Mouse (Mus musculus) hindbrain, embryonic 11.5 days (tissue): ENCODE measurements at regions not wholly inside any gene's neighbourhood (a gene's known extent, or its start where the extent isn't known, plus 50 kb on each side); places are given as distances from the start of the nearest gene placed in this dataset.
"Not testable (repeated sequence)": the region's sequence is repeated elsewhere in the genome, so short reads cannot be mapped to it uniquely, and the experiment has no call there.

Experiments used
- ATAC-seq: fragments of 200-750 bp; cut with Nextera tagmentation; 2 replicates; pipeline ENCODE4 v1.8.0; 2017; ENCODE audit warnings: mild to moderate bottlenecking, moderate TSS enrichment, moderate library complexity; ENCODE audit not compliant: low FRiP score
- DNase-seq: peaks from one replicate; pipeline ENCODE4 v3.0.0-alpha.2; 2015; ENCODE audit warnings: low spot score
- H3K27ac ChIP-seq: fragments of 300-500 bp; sonication (generic); 2 replicates; pipeline ENCODE4 v1.5.1; 2014; ENCODE audit warnings: mild to moderate bottlenecking, low read depth, low read length
- H3K27me3 ChIP-seq: fragments of 300-500 bp; sonication (generic); 2 replicates; pipeline ENCODE4 v1.6.1; 2014; ENCODE audit warnings: mild to moderate bottlenecking, low read length, moderate library complexity, mixed read lengths; ENCODE audit not compliant: control insufficient read depth, insufficient read depth
- H3K36me3 ChIP-seq: fragments of 300-500 bp; sonication (generic); 2 replicates; pipeline ENCODE4 v1.6.1; 2014; ENCODE audit warnings: mild to moderate bottlenecking, low read length, moderate library complexity, mixed read lengths; ENCODE audit not compliant: control insufficient read depth, insufficient read depth
- H3K4me1 ChIP-seq: fragments of 300-500 bp; sonication (generic); replicated peaks from 2 replicates; pipeline ENCODE4 v1.6.1; 2014; ENCODE audit warnings: low read length, mixed read lengths; ENCODE audit not compliant: control insufficient read depth, insufficient read depth
- H3K4me2 ChIP-seq: fragments of 300-500 bp; sonication (generic); replicated peaks from 2 replicates; pipeline ENCODE4 v1.6.1; 2014; ENCODE audit warnings: mild to moderate bottlenecking, low read depth, low read length
- H3K4me3 ChIP-seq: fragments of 300-500 bp; sonication (generic); 2 replicates; pipeline ENCODE4 v1.5.1; 2014; ENCODE audit warnings: low read depth, low read length
- H3K9ac ChIP-seq: fragments of 300-500 bp; sonication (generic); 2 replicates; pipeline ENCODE4 v1.6.1; 2014; ENCODE audit warnings: low read depth, low read length
- H3K9me3 ChIP-seq: fragments of 300-500 bp; sonication (generic); 2 replicates; pipeline ENCODE4 v1.6.1; 2016; ENCODE audit warnings: low read length; ENCODE audit not compliant: control insufficient read depth
- WGBS: fragments of 180-500 bp; shearing (Covaris S2); extraction: QIAGEN DNeasy Blood & Tissue Kit; methylation state at CpG from one replicate; pipeline ENCODE4 v1.1.7; 2014; 5-methylcytosine and 5-hydroxymethylcytosine counted together

GRCm38 (mm10) chr16:57945404-57945803, 190.9 kb upstream of the Col8a1 start:
- no peaks in the 10 kb centered on the region for H3K27me3 ChIP-seq
- WGBS, result 33% methylated on average over 6 of the region's 6 CpGs
- H3K4me2 ChIP-seq, result no peak overlapping the region
- H3K9me3 ChIP-seq, result no peaks in the 10 kb centered on the region
- no peak for ATAC-seq
- no peaks in the 10 kb centered on the region for H3K36me3 ChIP-seq
- no peak overlapping the region for H3K27ac ChIP-seq
- no peak for DNase-seq
- no peaks in the 10 kb centered on the region for H3K4me1 ChIP-seq
- no peak overlapping the region for H3K9ac ChIP-seq
- no peak overlapping the region for H3K4me3 ChIP-seq

- Histone ChIP-seq H3K4me1 (no peaks in the 10 kb centered on the region), H3K27me3 (no peaks in the 10 kb centered on the region), H3K4me3 (no peak overlapping the region), H3K9me3 (no peaks in the 10 kb centered on the region), H3K9ac (no peak overlapping the region), H3K27ac (no peak overlapping the region), H3K36me3 (no peaks in the 10 kb centered on the region), H3K4me2 (no peak overlapping the region)
- 46% methylated on average over 3 of the region's 3 CpGs for WGBS
- DNase-seq (no peak), ATAC-seq (no peak)
These were observed 192.8 kb upstream of the Col8a1 start for GRCm38 (mm10) chr16:57947309-57947708.

- H3K36me3 ChIP-seq, result no peaks in the 10 kb centered on the region
- no peaks in the 10 kb centered on the region for H3K4me1 ChIP-seq
- no peak overlapping the region for H3K27ac ChIP-seq
- WGBS, result 91% methylated on average over 3 of the region's 3 CpGs
- H3K27me3 ChIP-seq, result no peaks in the 10 kb centered on the region
- H3K4me2 ChIP-seq, result no peak overlapping the region
- DNase-seq, result no peak
- H3K4me3 ChIP-seq, result no peak overlapping the region
- ATAC-seq, result no peak
- no peaks in the 10 kb centered on the region for H3K9me3 ChIP-seq
- H3K9ac ChIP-seq, result no peak overlapping the region
These were observed 195.1 kb upstream of the Col8a1 start for GRCm38 (mm10) chr16:57949680-57950079.

GRCm38 (mm10) chr16:57970956-57971355, 216.4 kb upstream of the Col8a1 start:
- no peaks in the 10 kb centered on the region for H3K9me3 ChIP-seq
- H3K4me2 ChIP-seq, result no peak overlapping the region
- H3K27me3 ChIP-seq, result no peaks in the 10 kb centered on the region
- no peak overlapping the region for H3K27ac ChIP-seq
- no peak for ATAC-seq
- no peaks in the 10 kb centered on the region for H3K4me1 ChIP-seq
- no peak for DNase-seq
- no peak overlapping the region for H3K4me3 ChIP-seq
- WGBS, result 69% methylated on average over 1 of the region's 1 CpGs
- H3K36me3 ChIP-seq, result no peaks in the 10 kb centered on the region
- H3K9ac ChIP-seq, result no peak overlapping the region

GRCm38 (mm10) chr16:57984111-57984510, 229.6 kb upstream of the Col8a1 start:
- no peak overlapping the region for H3K4me2 ChIP-seq
- WGBS, result 71% methylated on average over 5 of the region's 5 CpGs
- no peak for ATAC-seq
- H3K4me3 ChIP-seq, result no peak overlapping the region
- H3K9ac ChIP-seq, result no peak overlapping the region
- H3K36me3 ChIP-seq, result no peaks in the 10 kb centered on the region
- H3K27me3 ChIP-seq, result no peaks in the 10 kb centered on the region
- H3K9me3 ChIP-seq, result no peaks in the 10 kb centered on the region
- no peaks in the 10 kb centered on the region for H3K4me1 ChIP-seq
- no peak for DNase-seq
- no peak overlapping the region for H3K27ac ChIP-seq

- Histone ChIP-seq H3K9ac (no peak overlapping the region), H3K27ac (no peak overlapping the region), H3K4me3 (no peak overlapping the region), H3K4me2 (no peak overlapping the region), H3K9me3 (no peaks in the 10 kb centered on the region), H3K36me3 (no peaks in the 10 kb centered on the region), H3K27me3 (no peaks in the 10 kb centered on the region), H3K4me1 (no peaks in the 10 kb centered on the region)
- no peak for ATAC-seq
- 91% methylated on average over 3 of the region's 3 CpGs for WGBS
- no peak for DNase-seq
These were observed 251.2 kb upstream of the Col8a1 start for GRCm38 (mm10) chr16:58005740-58006139.

GRCm38 (mm10) chr16:58013557-58013956, 259.0 kb upstream of the Col8a1 start:
- H3K4me3 ChIP-seq, result no peak overlapping the region
- no peaks in the 10 kb centered on the region for H3K4me1 ChIP-seq
- no peaks in the 10 kb centered on the region for H3K9me3 ChIP-seq
- ATAC-seq (no peak), DNase-seq (no peak)
- no peak overlapping the region for H3K27ac ChIP-seq
- no peaks in the 10 kb centered on the region for H3K27me3 ChIP-seq
- WGBS, result 93% methylated on average over 1 of the region's 1 CpGs
- no peak overlapping the region for H3K4me2 ChIP-seq
- H3K36me3 ChIP-seq, result no peaks in the 10 kb centered on the region
- no peak overlapping the region for H3K9ac ChIP-seq

GRCm38 (mm10) chr16:58027525-58027924, 273.0 kb upstream of the Col8a1 start:
- Histone ChIP-seq H3K27ac (no peak overlapping the region), H3K36me3 (no peaks in the 10 kb centered on the region), H3K4me3 (no peak overlapping the region), H3K4me2 (no peak overlapping the region), H3K4me1 (no peaks in the 10 kb centered on the region), H3K9me3 (no peaks in the 10 kb centered on the region), H3K9ac (no peak overlapping the region), H3K27me3 (no peaks in the 10 kb centered on the region)
- WGBS, result 64% methylated on average over 2 of the region's 2 CpGs
- no peak for DNase-seq
- ATAC-seq, result no peak

- 92% methylated on average over 1 of the region's 1 CpGs for WGBS
- not testable (repeated sequence) for H3K4me1 ChIP-seq, DNase-seq, H3K9me3 ChIP-seq, H3K36me3 ChIP-seq, ATAC-seq, H3K9ac ChIP-seq, H3K27me3 ChIP-seq, H3K4me3 ChIP-seq, H3K27ac ChIP-seq, H3K4me2 ChIP-seq
These were observed 274.0 kb upstream of the Col8a1 start for GRCm38 (mm10) chr16:58028541-58028940.
